Mouse (Mus musculus): Measurements from ENCODE around the gene Pop5. TPM values are rescaled to one million over a fixed set of nuclear protein-coding genes. Genes with fewer than 3 reads are reported as not detected.

Pop5 gene
- polyA plus RNA-seq, 1 experiment from 2014 or later: 143 TPM

GRCm38 (mm10) chr5:115203735-115204561, 31.7 kb upstream of the Pop5 start:
- Histone ChIP-seq H3K27me3 (replicated peaks) (peaks cover 65% of the 10 kb centered on the region), H3K27ac (no peak overlapping the region), H3K9me3 (replicated peaks) (no peaks in the 10 kb centered on the region), H3K4me2 (peak overlapping the region; percentile 61), H3K4me1 (peaks cover 26% of the 10 kb centered on the region), H3K4me3 (peak overlapping the region; percentile 35; the same call in 1 of the 2 replicates), H3K36me3 (no peaks in the 10 kb centered on the region), H3K9ac (no peak overlapping the region)
- ATAC-seq: no peak
- WGBS (ENCODE audit: insufficient replicate concordance): 10% methylated on average over 23 of the region's 23 CpGs

- Histone ChIP-seq H3K36me3 (no peaks in the 10 kb centered on the region), H3K4me1 (peaks cover 26% of the 10 kb centered on the region), H3K9me3 (replicated peaks) (no peaks in the 10 kb centered on the region), H3K4me2 (peak overlapping the region; percentile 61), H3K27me3 (replicated peaks) (peaks cover 65% of the 10 kb centered on the region), H3K4me3 (peak overlapping the region; percentile 35), H3K27ac (no peak overlapping the region), H3K9ac (no peak overlapping the region)
- ATAC-seq: no peak
- 4% methylated on average over 31 of the region's 31 CpGs for WGBS (ENCODE audit: insufficient replicate concordance)
Measured at GRCm38 (mm10) chr5:115204562-115205311, 30.9 kb upstream of the Pop5 start.

- Histone ChIP-seq H3K9me3 (replicated peaks) (no peaks in the 10 kb centered on the region), H3K36me3 (no peaks in the 10 kb centered on the region), H3K4me2 (no peak overlapping the region), H3K4me3 (no peak overlapping the region), H3K9ac (no peak overlapping the region), H3K27ac (no peak overlapping the region), H3K27me3 (replicated peaks) (peaks cover 72% of the 10 kb centered on the region), H3K4me1 (peaks cover 26% of the 10 kb centered on the region)
- ATAC-seq: no peak
- WGBS (ENCODE audit: insufficient replicate concordance): 54% methylated on average over 5 of the region's 5 CpGs
Measured at GRCm38 (mm10) chr5:115207244-115207643, 28.4 kb upstream of the Pop5 start.

- Histone ChIP-seq H3K4me1 (peaks cover 26% of the 10 kb centered on the region), H3K36me3 (no peaks in the 10 kb centered on the region), H3K27me3 (replicated peaks) (peaks cover 73% of the 10 kb centered on the region), H3K9me3 (replicated peaks) (no peaks in the 10 kb centered on the region), H3K27ac (no peak overlapping the region), H3K4me2 (no peak overlapping the region), H3K4me3 (no peak overlapping the region), H3K9ac (no peak overlapping the region)
- ATAC-seq: no peak
- WGBS (ENCODE audit: insufficient replicate concordance): 26% methylated on average over 10 of the region's 16 CpGs
Measured at GRCm38 (mm10) chr5:115207892-115208291, 27.7 kb upstream of the Pop5 start.

- WGBS (ENCODE audit: insufficient replicate concordance): 57% methylated on average over 5 of the region's 5 CpGs
- Histone ChIP-seq H3K27ac (no peak overlapping the region), H3K4me1 (peaks cover 22% of the 10 kb centered on the region), H3K27me3 (replicated peaks) (peaks cover 72% of the 10 kb centered on the region), H3K4me3 (no peak overlapping the region), H3K9ac (no peak overlapping the region), H3K4me2 (no peak overlapping the region), H3K9me3 (replicated peaks) (no peaks in the 10 kb centered on the region), H3K36me3 (no peaks in the 10 kb centered on the region)
- no peak for ATAC-seq
Measured at GRCm38 (mm10) chr5:115208601-115209000, 27.0 kb upstream of the Pop5 start.

GRCm38 (mm10) chr5:115210380-115210779, 25.3 kb upstream of the Pop5 start:
- no peak overlapping the region for H3K9ac ChIP-seq
- no peaks in the 10 kb centered on the region for H3K36me3 ChIP-seq
- 3% methylated on average over 1 of the region's 1 CpGs for WGBS (ENCODE audit: insufficient replicate concordance)
- H3K27me3 ChIP-seq (replicated peaks): peaks cover 70% of the 10 kb centered on the region
- ATAC-seq: no peak
- H3K4me3 ChIP-seq: no peak overlapping the region
- no peak overlapping the region for H3K4me2 ChIP-seq
- peaks cover 6% of the 10 kb centered on the region; the same call in 1 of the 2 replicates for H3K4me1 ChIP-seq
- no peak overlapping the region for H3K27ac ChIP-seq
- H3K9me3 ChIP-seq (replicated peaks): no peaks in the 10 kb centered on the region

- no peak overlapping the region for H3K27ac ChIP-seq
- WGBS (ENCODE audit: insufficient replicate concordance): 63% methylated on average over 9 of the region's 9 CpGs
- ATAC-seq: no peak
- H3K9me3 ChIP-seq (replicated peaks): no peaks in the 10 kb centered on the region
- H3K4me2 ChIP-seq: no peak overlapping the region
- H3K27me3 ChIP-seq (replicated peaks): peaks cover 73% of the 10 kb centered on the region
- no peak overlapping the region for H3K9ac ChIP-seq
- no peak overlapping the region for H3K4me3 ChIP-seq
- H3K4me1 ChIP-seq: peaks cover 4% of the 10 kb centered on the region; the same call in 1 of the 2 replicates
- no peaks in the 10 kb centered on the region for H3K36me3 ChIP-seq
Measured at GRCm38 (mm10) chr5:115212451-115212850, 23.2 kb upstream of the Pop5 start.

- Histone ChIP-seq H3K27ac (no peak overlapping the region), H3K4me1 (peaks cover 3% of the 10 kb centered on the region; the same call in 1 of the 2 replicates), H3K36me3 (no peaks in the 10 kb centered on the region), H3K9ac (no peak overlapping the region), H3K4me2 (no peak overlapping the region), H3K27me3 (replicated peaks) (peaks cover 75% of the 10 kb centered on the region), H3K4me3 (no peak overlapping the region), H3K9me3 (replicated peaks) (no peaks in the 10 kb centered on the region)
- 57% methylated on average over 4 of the region's 4 CpGs for WGBS (ENCODE audit: insufficient replicate concordance)
- no peak for ATAC-seq
Measured at GRCm38 (mm10) chr5:115212861-115213260, 22.8 kb upstream of the Pop5 start.

- H3K36me3 ChIP-seq: no peaks in the 10 kb centered on the region
- peaks cover 8% of the 10 kb centered on the region for H3K9me3 ChIP-seq (replicated peaks)
- H3K27ac ChIP-seq: no peak overlapping the region
- H3K27me3 ChIP-seq (replicated peaks): peaks cover 82% of the 10 kb centered on the region
- no peak for ATAC-seq
- no peak overlapping the region for H3K9ac ChIP-seq
- H3K4me1 ChIP-seq: no peaks in the 10 kb centered on the region
- H3K4me3 ChIP-seq: peak overlapping the region; percentile 28
- H3K4me2 ChIP-seq: peak overlapping the region; percentile 47
- 2% methylated on average over 17 of the region's 17 CpGs for WGBS (ENCODE audit: insufficient replicate concordance)
Measured at GRCm38 (mm10) chr5:115214864-115215263, 20.8 kb upstream of the Pop5 start.

GRCm38 (mm10) chr5:115215273-115216185, 20.1 kb upstream of the Pop5 start:
- 30% methylated on average over 27 of the region's 27 CpGs for WGBS (ENCODE audit: insufficient replicate concordance)
- Histone ChIP-seq H3K9me3 (replicated peaks) (peaks cover 8% of the 10 kb centered on the region), H3K27me3 (replicated peaks) (peaks cover 89% of the 10 kb centered on the region), H3K9ac (no peak overlapping the region), H3K36me3 (no peaks in the 10 kb centered on the region), H3K27ac (no peak overlapping the region), H3K4me3 (no peak overlapping the region), H3K4me2 (peak overlapping the region; percentile 47), H3K4me1 (no peaks in the 10 kb centered on the region)
- no peak for ATAC-seq

- Histone ChIP-seq H3K9me3 (replicated peaks) (peaks cover 16% of the 10 kb centered on the region), H3K4me2 (no peak overlapping the region), H3K9ac (no peak overlapping the region), H3K4me3 (no peak overlapping the region), H3K27me3 (replicated peaks) (peaks cover 81% of the 10 kb centered on the region), H3K4me1 (no peaks in the 10 kb centered on the region), H3K27ac (no peak overlapping the region), H3K36me3 (no peaks in the 10 kb centered on the region)
- ATAC-seq: no peak
- whole genome bisulfite sequencing (ENCODE audit: insufficient replicate concordance): 69% methylated on average over 12 of the region's 12 CpGs
Measured at GRCm38 (mm10) chr5:115217998-115218397, 17.6 kb upstream of the Pop5 start.
